Comparison of ENCODE assay signal across 20 mouse cellular contexts in genomic region chr15:81041767-81042166, GRCm38 (mm10).
DNase-seq lines count a peak whose midpoint lies in the region; ATAC-seq and TF ChIP-seq lines count a peak whose summit lies in the region.
"Had no signal": no experiment of that assay in that cellular context is flagged by ENCODE, and none has a peak within 500 bp of the region (broad histone marks: within the 10 kb centered on the region; RNA-seq: fewer than 3 reads in every experiment).

No protein-coding gene starts in this region.

- H3K27ac ChIP-seq in heart, embryonic 11.5 days (ENCODE audit: low read depth, low read length) = peak overlapping the region; percentile 41; the same call in 1 of the 2 replicates
- peak overlapping the region; percentile 22; the same call in 1 of the 2 replicates for H3K27ac ChIP-seq in limb, embryonic 13.5 days
- H3K27ac ChIP-seq in limb, embryonic 10.5 days = no peak overlapping the region
- no peak overlapping the region for H3K27ac ChIP-seq in stomach, embryonic 16.5 days (ENCODE audit: low read length)
- H3K27ac ChIP-seq in stomach, postnatal 0 days (replicated peaks) = no peak overlapping the region
- H3K27ac ChIP-seq: heart, adult 2 months had no signal

- no peak for TF ChIP-seq CTCF in stomach, postnatal 0 days (IDR thresholded peaks at IDR 0.05; ENCODE audit: low read depth)

- H3K36me3 ChIP-seq in heart, embryonic 11.5 days (ENCODE audit: control insufficient read depth, insufficient read depth, low read length) = no peaks in the 10 kb centered on the region; the same call in 1 of the 2 replicates
- peaks cover 11% of the 10 kb centered on the region for H3K36me3 ChIP-seq in limb, embryonic 13.5 days
- peaks cover 12% of the 10 kb centered on the region for H3K36me3 ChIP-seq in limb, embryonic 10.5 days
- H3K36me3 ChIP-seq in stomach, embryonic 16.5 days (ENCODE audit: control insufficient read depth, insufficient read depth, low read length) = 0 out of 2 replicates have a peak, but pooled peaks cover 2% of the 10 kb centered on the region
- H3K36me3 ChIP-seq in stomach, postnatal 0 days (ENCODE audit: control insufficient read depth, insufficient read depth, low read length) = peaks cover 4% of the 10 kb centered on the region; the same call in 1 of the 2 replicates

- TF ChIP-seq EP300 in stomach, postnatal 0 days (optimal IDR thresholded peaks at IDR 0.05) = no peak

- DNase-seq in heart, adult 8-10 months (ENCODE audit: low spot score) = no peak
- DNase-seq in limb, embryonic 10.5 days (ENCODE audit: low spot score) = no peak
- DNase-seq in stomach, postnatal 0 days (ENCODE audit: low spot score) = no peak
- no peak for DNase-seq in adrenal gland, adult 2 months
- DNase-seq: adrenal gland, postnatal 10 days; cerebellum, adult 11-12 months; cerebellum, postnatal 36 days; gastrocnemius, postnatal 10 days; heart, adult 2 months; heart, postnatal 36 days; kidney, postnatal 25 days; layer of hippocampus, adult 9-11 months; lung, adult 2 months; lung, postnatal 36 days; right cerebral cortex, postnatal 4 days; thymus, adult 2 months had no signal

- 28% methylated on average over 4 of the region's 4 CpGs for WGBS in heart, embryonic 11.5 days (ENCODE audit: insufficient replicate concordance)
- 73% methylated on average over 4 of the region's 4 CpGs for WGBS in limb, embryonic 13.5 days
- WGBS in limb, embryonic 10.5 days = 75% methylated on average over 4 of the region's 4 CpGs
- WGBS in stomach, embryonic 16.5 days = 66% methylated on average over 4 of the region's 4 CpGs
- whole genome bisulfite sequencing in stomach, postnatal 0 days = 75% methylated on average over 4 of the region's 4 CpGs

- no peaks in the 10 kb centered on the region for H3K9me3 ChIP-seq in heart, embryonic 11.5 days (replicated peaks; ENCODE audit: control insufficient read depth, low read length)
- no peaks in the 10 kb centered on the region for H3K9me3 ChIP-seq in limb, embryonic 13.5 days
- H3K9me3 ChIP-seq in limb, embryonic 10.5 days (replicated peaks) = no peaks in the 10 kb centered on the region
- H3K9me3 ChIP-seq in stomach, embryonic 16.5 days (replicated peaks; ENCODE audit: control insufficient read depth, low read length) = no peaks in the 10 kb centered on the region
- no peaks in the 10 kb centered on the region for H3K9me3 ChIP-seq in stomach, postnatal 0 days (ENCODE audit: control insufficient read depth, low read length)

- H3K4me2 ChIP-seq in heart, embryonic 11.5 days = 0 out of 2 replicates have a peak overlapping the region, but pooled peaks have one; percentile 4
- no peak overlapping the region for H3K4me2 ChIP-seq in limb, embryonic 13.5 days (replicated peaks)
- H3K4me2 ChIP-seq in stomach, embryonic 16.5 days (ENCODE audit: low read depth, low read length) = no peak overlapping the region
- H3K4me2 ChIP-seq in stomach, postnatal 0 days (replicated peaks; ENCODE audit: low read depth) = no peak overlapping the region

- no peak overlapping the region for H3K4me3 ChIP-seq in heart, embryonic 11.5 days (ENCODE audit: low read depth, low read length)
- H3K4me3 ChIP-seq in limb, embryonic 13.5 days = no peak overlapping the region
- no peak overlapping the region for H3K4me3 ChIP-seq in limb, embryonic 10.5 days
- no peak overlapping the region for H3K4me3 ChIP-seq in stomach, embryonic 16.5 days (replicated peaks; ENCODE audit: low read length)
- no peak overlapping the region for H3K4me3 ChIP-seq in stomach, postnatal 0 days (ENCODE audit: low read depth, low read length)
- H3K4me3 ChIP-seq: heart, adult 2 months had no signal

- H3K27me3 ChIP-seq in heart, embryonic 11.5 days (ENCODE audit: control insufficient read depth, insufficient read depth, low read length) = no peaks in the 10 kb centered on the region
- H3K27me3 ChIP-seq in limb, embryonic 13.5 days = no peaks in the 10 kb centered on the region
- no peaks in the 10 kb centered on the region for H3K27me3 ChIP-seq in limb, embryonic 10.5 days (ENCODE audit: low read depth, poor library complexity, severe bottlenecking)
- H3K27me3 ChIP-seq in stomach, embryonic 16.5 days (ENCODE audit: control insufficient read depth, insufficient read depth, low read length) = no peaks in the 10 kb centered on the region
- H3K27me3 ChIP-seq in stomach, postnatal 0 days (ENCODE audit: control insufficient read depth, insufficient read depth, low read length) = no peaks in the 10 kb centered on the region

- peak; percentile 49; the same call in 1 of the 2 replicates for ATAC-seq in heart, embryonic 11.5 days (replicated peaks; ENCODE audit: insufficient number of reproducible peaks, low FRiP score, low TSS enrichment)
- ATAC-seq in limb, embryonic 13.5 days (ENCODE audit: low FRiP score, low read depth) = no peak
- no peak for ATAC-seq in stomach, embryonic 16.5 days (ENCODE audit: insufficient read depth, low FRiP score)
- no peak for ATAC-seq in stomach, postnatal 0 days (ENCODE audit: low FRiP score, low TSS enrichment)
- no peak for ATAC-seq in granulocyte monocyte progenitor cell, adult 5-6 weeks (replicated peaks; ENCODE audit: poor library complexity, severe bottlenecking)

- H3K9ac ChIP-seq in heart, embryonic 11.5 days (ENCODE audit: low read depth, low read length) = no peak overlapping the region
- H3K9ac ChIP-seq in limb, embryonic 13.5 days = no peak overlapping the region
- 0 out of 2 replicates have a peak overlapping the region, but pooled peaks have one; percentile 16 for H3K9ac ChIP-seq in stomach, embryonic 16.5 days (ENCODE audit: low read length)
- no peak overlapping the region for H3K9ac ChIP-seq in stomach, postnatal 0 days (ENCODE audit: low read length)

- peaks cover 17% of the 10 kb centered on the region for H3K4me1 ChIP-seq in heart, embryonic 11.5 days (ENCODE audit: control insufficient read depth, insufficient read depth, low read length)
- H3K4me1 ChIP-seq in limb, embryonic 13.5 days = peaks cover 18% of the 10 kb centered on the region
- H3K4me1 ChIP-seq in limb, embryonic 10.5 days = peaks cover 13% of the 10 kb centered on the region
- 0 out of 2 replicates have a peak, but pooled peaks cover 2% of the 10 kb centered on the region for H3K4me1 ChIP-seq in stomach, embryonic 16.5 days (ENCODE audit: control insufficient read depth, insufficient read depth, low read length)
- H3K4me1 ChIP-seq in stomach, postnatal 0 days (replicated peaks; ENCODE audit: control insufficient read depth, insufficient read depth) = no peaks in the 10 kb centered on the region

Comparison
In these comparisons a context has a peak if more than half of its experiments do, and no peak if none do; other contexts are left out.
1. H3K27ac ChIP-seq: peak in heart, embryonic 11.5 days (single experiment) and limb, embryonic 13.5 days (single experiment); none in limb, embryonic 10.5 days (single experiment), stomach, embryonic 16.5 days (single experiment) and stomach, postnatal 0 days (single experiment).